Comparison of ENCODE assay signal across 10 mouse cellular contexts in genomic region chr2:178118801-178119560, GRCm38 (mm10). TPM values are rescaled to one million over a fixed set of nuclear protein-coding genes. Genes with fewer than 3 reads are reported as not detected.
A peak's percentile ranks its signal among the peaks of the same experiment; 100 is the strongest.
DNase-seq lines count a peak whose midpoint lies in the region; ATAC-seq and TF ChIP-seq lines count a peak whose summit lies in the region.
"Had no signal": no experiment of that assay in that cellular context is flagged by ENCODE, and none has a peak within 500 bp of the region (broad histone marks: within the 10 kb centered on the region; RNA-seq: fewer than 3 reads in every experiment).

Phactr3 (plus strand) TSS chr2:178118975.

- peak within 1 kb of the TSS; percentile 80 for H3K4me2 ChIP-seq in heart, postnatal 0 days (ENCODE audit: low read depth, low read length)
- peak within 1 kb of the TSS; percentile 97 for H3K4me2 ChIP-seq in limb, embryonic 13.5 days (replicated peaks)
- H3K4me2 ChIP-seq in stomach, embryonic 14.5 days (replicated peaks; ENCODE audit: low read depth, low read length), result peak within 1 kb of the TSS; percentile 94

- H3K4me1 ChIP-seq in heart, postnatal 0 days (ENCODE audit: control insufficient read depth, insufficient read depth), result peaks cover 5% of the 10 kb centered on the region; the same call in 1 of the 2 replicates
- H3K4me1 ChIP-seq in limb, embryonic 13.5 days, result peaks cover 27% of the 10 kb centered on the region
- no peaks in the 10 kb centered on the region for H3K4me1 ChIP-seq in stomach, embryonic 14.5 days (ENCODE audit: control insufficient read depth, insufficient read depth, low read length)

- peaks cover 36% of the 10 kb centered on the region for H3K27me3 ChIP-seq in heart, postnatal 0 days (ENCODE audit: control insufficient read depth, insufficient read depth, low read length)
- H3K27me3 ChIP-seq in limb, embryonic 13.5 days, result peaks cover 23% of the 10 kb centered on the region
- H3K27me3 ChIP-seq in stomach, embryonic 14.5 days (ENCODE audit: control insufficient read depth, insufficient read depth, low read length), result peaks cover 3% of the 10 kb centered on the region; the same call in 1 of the 2 replicates

- no peak within 1 kb of the TSS for H3K9ac ChIP-seq in heart, postnatal 0 days (replicated peaks; ENCODE audit: low read depth, low read length)
- H3K9ac ChIP-seq in limb, embryonic 13.5 days, result peak within 1 kb of the TSS; percentile 62
- H3K9ac ChIP-seq in stomach, embryonic 14.5 days (replicated peaks; ENCODE audit: low read depth, low read length), result 0 out of 2 replicates have a peak within 1 kb of the TSS, but pooled peaks have one; percentile 25

- TF ChIP-seq EP300 in heart, postnatal 0 days (IDR thresholded peaks at IDR 0.05; ENCODE audit: low read depth), result no peak

- 3% methylated on average over 45 of the region's 45 CpGs for WGBS in heart, postnatal 0 days
- WGBS in limb, embryonic 13.5 days, result under 1% methylated on average over 44 of the region's 45 CpGs
- 2% methylated on average over 45 of the region's 45 CpGs for WGBS in stomach, embryonic 14.5 days

- H3K36me3 ChIP-seq in heart, postnatal 0 days (replicated peaks; ENCODE audit: control insufficient read depth, insufficient read depth, low read length), result no peaks in the 10 kb centered on the region
- H3K36me3 ChIP-seq in limb, embryonic 13.5 days, result no peaks in the 10 kb centered on the region
- no peaks in the 10 kb centered on the region for H3K36me3 ChIP-seq in stomach, embryonic 14.5 days (ENCODE audit: control insufficient read depth, insufficient read depth, low read length)

- ATAC-seq in frontal cortex, adult (ENCODE audit: low TSS enrichment), result 0 out of 2 replicates have a peak, but pooled peaks have one; percentile 54
- ATAC-seq in heart, postnatal 0 days (ENCODE audit: insufficient read depth, low read depth), result peak; percentile 28; the same call in 1 of the 2 replicates
- ATAC-seq in limb, embryonic 13.5 days (ENCODE audit: low FRiP score, low read depth), result no peak
- peak; percentile 40; the same call in 1 of the 2 replicates for ATAC-seq in stomach, embryonic 14.5 days (ENCODE audit: insufficient number of reproducible peaks, insufficient read depth, low FRiP score, low read depth)
- no peak for ATAC-seq in activated CD4-positive, CD25-positive, alpha-beta regulatory T cell, adult 4 months

- H3K9me3 ChIP-seq in heart, postnatal 0 days (replicated peaks; ENCODE audit: control insufficient read depth, low read length), result no peaks in the 10 kb centered on the region
- no peaks in the 10 kb centered on the region for H3K9me3 ChIP-seq in limb, embryonic 13.5 days
- H3K9me3 ChIP-seq in stomach, embryonic 14.5 days (ENCODE audit: control insufficient read depth, low read depth, low read length), result no peaks in the 10 kb centered on the region

- DNase-seq in frontal cortex, postnatal 10 days (ENCODE audit: low spot score in 2 of 2), result no peak
- peak; percentile 16 for DNase-seq in right cerebral cortex, postnatal 25 days
- no peak for DNase-seq in right cerebral cortex, postnatal 36 days (ENCODE audit: low spot score in 2 of 2)
- no peak for DNase-seq in heart, postnatal 0 days (ENCODE audit: low spot score)

- H3K27ac ChIP-seq in heart, postnatal 0 days (ENCODE audit: low read depth), result no peak within 1 kb of the TSS
- H3K27ac ChIP-seq in limb, embryonic 13.5 days, result no peak within 1 kb of the TSS
- no peak within 1 kb of the TSS for H3K27ac ChIP-seq in stomach, embryonic 14.5 days (ENCODE audit: low read length)

- peak within 1 kb of the TSS; percentile 44 for H3K4me3 ChIP-seq in heart, postnatal 0 days (ENCODE audit: low read depth, low read length)
- peak within 1 kb of the TSS; percentile 49 for H3K4me3 ChIP-seq in limb, embryonic 13.5 days
- peak within 1 kb of the TSS; percentile 39 for H3K4me3 ChIP-seq in stomach, embryonic 14.5 days (ENCODE audit: low read depth, low read length)
- H3K4me3 ChIP-seq: erythroblast, embryonic 14.5 days had no signal

- TF ChIP-seq CTCF in heart, postnatal 0 days (IDR thresholded peaks at IDR 0.05; ENCODE audit: low read depth), result no peak

RNA-seq across cellular contexts. Expression of gene Phactr3, which starts in this region (rescaled TPM):
- total RNA-seq in heart, postnatal 0 days (2014; rRNA removed; ENCODE audit: low replicate concordance), result 4.0 TPM in 1 of 2 replicates, not detected in the other
- polyA plus RNA-seq in heart, postnatal 0 days (2015; fragmentation: Nextera tagmentation; extraction: Ambion mirVana), result 3.4 and 3.6 TPM in 2 replicates
- 1.2 TPM in 2 replicates for polyA plus RNA-seq in limb, embryonic 13.5 days (2015; fragmentation: Nextera tagmentation; extraction: Ambion mirVana)
- 3.5 and 4.6 TPM in 2 replicates for polyA plus RNA-seq in stomach, embryonic 14.5 days (2014; fragmentation: Nextera tagmentation; extraction: Ambion mirVana)
- polyA plus RNA-seq in activated CD4-positive, CD25-positive, alpha-beta regulatory T cell, adult 4 months (2017; shearing (Covaris generic)), result 1 to 10 TPM in 1 of 2 experiments, under 1 TPM in 1; 0.38 to 1.1 TPM
- polyA plus RNA-seq: C2C12; erythroblast, embryonic 14.5 days had no signal

Comparison
In these comparisons a context has a peak if more than half of its experiments do, and no peak if none do; other contexts are left out.
1. ATAC-seq: peak in frontal cortex, adult (single experiment), heart, postnatal 0 days (single experiment) and stomach, embryonic 14.5 days (single experiment); none in limb, embryonic 13.5 days (single experiment) and activated CD4-positive, CD25-positive, alpha-beta regulatory T cell, adult 4 months (single experiment).
2. Peak in every context shown above with its lines, with median percentiles within 50 percentile points of each other: H3K4me2 ChIP-seq and H3K4me3 ChIP-seq.